Mouse (Mus musculus) layer of hippocampus, adult 6 months (tissue): Measurements from ENCODE around the gene Vsig2. TPM values are rescaled to one million over a fixed set of nuclear protein-coding genes. Genes with fewer than 3 reads are reported as not detected.

Experiments used
- long read RNA-seq, 2 experiments: library from polyadenylated mRNA; unstranded; transcript quantifications; one replicate each; pipeline ENCODE4 v2.0.0; 2019 to 2020
- polyA plus RNA-seq: library from polyadenylated mRNA; unstranded; fragments of <200 nt; fragmentation: Nextera tagmentation; gene quantifications from 2 replicates; pipeline ENCODE4 v1.2.3, GENCODE M21; 2021

Gene Vsig2
- 1.1 and 1.3 TPM in 2 replicates for polyA plus RNA-seq
- long read RNA-seq, experiment 1: 0 reads
- long read RNA-seq, experiment 2, partial matches to known transcripts: 1 of 1 reads
- long read RNA-seq, experiment 2, other reads (novel, unspliced or antisense): 0 of 1 reads

DNA sequence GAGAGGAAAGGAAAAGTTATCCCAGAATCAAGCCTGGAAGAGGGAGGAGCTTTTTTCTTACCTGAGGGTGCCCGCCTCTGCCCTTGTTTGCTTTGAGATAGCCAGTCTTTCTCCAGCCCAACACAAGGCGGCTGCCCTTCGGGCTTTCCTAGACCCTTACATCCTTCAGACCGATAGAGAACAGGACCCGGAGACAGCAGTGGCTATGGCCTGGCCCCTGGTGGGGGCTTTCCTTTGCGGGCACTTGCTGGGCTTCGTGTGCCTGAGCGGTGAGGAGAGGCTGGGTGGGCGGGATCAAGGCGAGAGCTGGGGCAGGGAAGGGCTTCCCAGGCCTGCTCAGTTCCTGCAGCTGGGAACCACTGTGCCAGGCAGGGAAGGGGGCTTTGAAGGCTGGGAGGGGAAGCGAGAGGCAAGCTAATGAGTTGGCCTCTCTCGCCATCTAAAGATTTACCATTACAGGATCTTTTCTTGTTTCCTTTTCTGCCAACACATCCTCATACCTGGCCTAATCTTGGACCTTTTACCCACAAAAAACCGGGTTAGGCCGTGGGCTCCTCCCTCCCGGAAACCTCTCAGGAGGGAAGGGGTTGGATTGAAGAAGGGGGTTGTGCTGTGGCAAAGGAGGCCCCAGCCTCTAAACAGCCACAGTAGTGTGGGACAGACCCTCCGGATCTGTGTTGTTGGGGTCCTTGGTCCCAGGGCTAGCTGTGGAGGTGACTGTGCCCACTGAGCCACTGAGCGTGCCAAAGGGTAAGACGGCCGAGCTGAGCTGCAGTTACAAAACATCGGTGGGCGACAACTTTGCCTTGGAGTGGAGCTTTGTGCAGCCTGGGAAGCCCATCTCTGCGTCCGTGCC lies at the start of gene Vsig2:
Gene Vsig2 (plus strand): TSS at position 86 of the 856 bp plus-strand sequence.

GRCm38 (mm10) chr9:37527396-37528224 lies 11.4 kb upstream of the Vsig2 start, which contains the start of gene Esam:
Esam (plus strand) TSS chr9:37528078.

DNA sequence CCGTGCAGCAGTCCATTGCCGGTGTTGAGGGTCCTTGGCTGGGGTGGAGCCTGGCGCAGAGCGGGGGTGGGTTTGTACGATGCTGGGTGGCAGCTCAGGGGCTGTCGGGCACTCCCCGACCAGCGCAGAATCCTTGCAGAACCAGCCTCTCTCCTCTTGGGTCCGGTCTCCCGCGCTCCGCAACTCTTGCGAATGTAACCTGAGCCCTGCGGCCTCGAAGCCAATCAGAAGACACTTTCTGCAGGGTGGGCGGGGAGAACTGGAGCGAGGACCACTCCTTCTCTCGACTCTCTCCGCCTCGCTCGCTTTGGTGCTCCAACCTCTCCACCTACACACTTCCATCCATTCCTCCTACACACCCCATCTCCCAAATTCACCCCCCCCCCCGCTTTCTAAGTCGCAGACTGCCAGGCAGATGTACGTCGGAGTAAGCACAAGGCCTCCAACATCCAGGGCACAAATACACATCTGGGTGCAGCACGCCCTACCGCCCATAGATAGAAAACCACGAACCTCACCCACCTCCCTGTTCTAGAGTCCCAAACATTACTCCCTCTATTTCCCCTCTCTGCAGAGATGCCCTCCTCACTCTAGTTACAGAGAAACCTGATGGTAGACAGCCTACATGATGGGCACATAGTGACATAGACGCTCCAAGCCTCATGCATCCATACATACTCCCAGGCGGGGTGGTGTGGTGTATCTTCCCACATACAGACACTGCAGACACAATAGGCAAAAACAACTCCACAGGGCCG lies 13.7 kb downstream of the Vsig2 start, which contains the start of gene Nrgn:
Gene Nrgn (minus strand): TSS at position 369 of the 758 bp plus-strand sequence.

DNA sequence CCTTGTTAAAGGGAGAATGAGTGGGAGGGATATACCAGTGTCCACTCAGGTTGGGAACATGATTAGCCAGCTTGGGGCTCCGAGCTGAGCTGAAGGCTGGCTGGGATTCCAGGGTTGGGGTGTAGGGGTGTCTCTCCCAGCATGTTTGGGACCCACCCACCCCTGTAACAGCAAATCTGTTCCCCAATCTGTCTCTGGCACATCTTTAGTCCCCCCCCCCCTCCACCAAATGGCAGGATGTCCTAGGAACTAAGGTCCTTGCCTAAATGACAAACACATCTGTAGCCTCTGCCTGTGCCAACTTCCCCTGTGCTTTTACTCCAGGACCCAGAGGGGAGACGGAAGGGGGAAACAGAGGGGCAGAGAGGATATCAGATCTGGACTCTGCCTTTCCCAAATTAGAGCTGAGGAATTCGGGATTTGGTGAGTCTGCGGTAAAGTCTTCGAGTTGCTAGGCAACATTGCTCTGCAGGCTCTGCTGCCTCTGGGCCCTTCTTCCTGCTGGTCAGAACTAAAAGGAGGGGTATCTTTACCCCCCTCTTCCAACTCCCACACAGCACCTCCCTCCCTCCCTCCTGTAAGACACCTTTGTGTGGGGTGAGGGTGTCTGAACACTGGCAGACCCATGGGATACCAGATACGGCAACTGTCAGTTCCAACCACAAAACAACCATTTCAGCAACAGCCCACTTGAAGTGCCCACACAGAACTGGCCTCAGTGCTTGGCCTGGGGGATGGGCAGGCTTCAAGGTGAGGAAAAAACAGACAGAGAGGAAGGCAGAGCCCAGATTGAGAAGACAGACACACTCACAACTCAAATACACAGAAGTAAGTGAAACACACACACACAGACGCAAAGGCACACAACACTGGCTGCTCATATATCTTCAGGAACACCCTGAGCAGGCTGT lies 16.0 kb downstream of the Vsig2 start, which contains the start of gene Siae:
Gene Siae (plus strand): TSS at position 861 of the 911 bp plus-strand sequence.

Other genes with a start within 250 kb of the Vsig2 start
- gene Ccdc15, start 190.8 kb upstream of the Vsig2 start, polyA plus RNA-seq: 1.0 and 1.3 TPM in 2 replicates
- 62.2 and 76.4 TPM in 2 replicates for gene Hepacam, start 171.9 kb upstream of the Vsig2 start, polyA plus RNA-seq
- 0.94 and 1.8 TPM in 2 replicates for gene Robo4, start 137.4 kb upstream of the Vsig2 start, polyA plus RNA-seq
- 0.30 and 0.49 TPM in 2 replicates for gene Robo3, start 106.0 kb upstream of the Vsig2 start, polyA plus RNA-seq
- gene Msantd2, start 49.9 kb upstream of the Vsig2 start, polyA plus RNA-seq: 1.7 and 2.8 TPM in 2 replicates
- 17.9 and 24.5 TPM in 2 replicates for gene Esam, start 11.2 kb upstream of the Vsig2 start, polyA plus RNA-seq
- 108 and 127 TPM in 2 replicates for gene Nrgn, start 13.6 kb downstream of the Vsig2 start, polyA plus RNA-seq
- gene Siae, start 16.4 kb downstream of the Vsig2 start, polyA plus RNA-seq: 13.2 and 14.7 TPM in 2 replicates
- 8.1 and 9.8 TPM in 2 replicates for gene Spa17, start 74.5 kb downstream of the Vsig2 start, polyA plus RNA-seq
- 69.4 and 73.3 TPM in 2 replicates for gene Tbrg1, start 118.1 kb downstream of the Vsig2 start, polyA plus RNA-seq
- not detected in 2 replicates for gene Panx3, start 130.0 kb downstream of the Vsig2 start, polyA plus RNA-seq
- gene Olfr160, start 177.0 kb downstream of the Vsig2 start, polyA plus RNA-seq: not detected in 2 replicates
- gene Olfr874, start 205.9 kb downstream of the Vsig2 start, polyA plus RNA-seq: not detected in 2 replicates
- not detected in 2 replicates for gene Olfr875, start 232.6 kb downstream of the Vsig2 start, polyA plus RNA-seq